ENCODE assay signal across 8 mouse cellular contexts in the genomic region with DNA sequence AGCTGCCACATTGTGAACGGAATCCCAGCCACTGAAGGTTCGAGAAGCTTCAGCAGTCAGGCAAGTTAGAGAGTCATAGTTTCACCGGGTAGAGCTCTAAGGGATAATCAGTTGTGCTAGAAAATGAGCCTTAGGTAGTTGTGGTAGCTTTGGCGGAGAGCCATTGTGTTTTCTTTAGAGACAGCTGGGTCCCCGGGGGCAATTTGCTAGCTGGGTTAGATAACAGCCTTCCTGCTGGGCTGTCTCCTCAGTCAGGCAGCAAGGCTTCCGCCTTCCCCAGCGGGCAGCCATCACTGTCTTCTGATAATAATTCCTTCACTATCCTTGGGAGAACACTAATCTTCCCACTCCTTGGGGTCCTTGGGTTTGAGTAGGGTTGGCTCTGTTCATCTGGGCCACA.
DNase-seq lines count a peak whose midpoint lies in the region; ATAC-seq and TF ChIP-seq lines count a peak whose summit lies in the region.
"Had no signal": no experiment of that assay in that cellular context is flagged by ENCODE, and none has a peak within 500 bp of the region (broad histone marks: within the 10 kb centered on the region; RNA-seq: fewer than 3 reads in every experiment).

No protein-coding gene starts in this region.

- no peak for DNase-seq in heart, adult 9 months (ENCODE audit: low spot score in 2 of 2)
- DNase-seq in limb, embryonic 14.5 days (ENCODE audit: low spot score) = peak; percentile 7
- DNase-seq in limb, embryonic 10.5 days (ENCODE audit: low spot score) = no peak
- DNase-seq in brain, embryonic 14.5 days (ENCODE audit: low read depth) = peak; percentile 70
- peak; percentile 45 for DNase-seq in retina, embryonic 14.5 days (ENCODE audit: low spot score)
- DNase-seq in layer of hippocampus, adult 9-10 months (ENCODE audit: low spot score) = no peak

- TF ChIP-seq POLR2A in limb, embryonic 14.5 days (IDR thresholded peaks at IDR 0.05; ENCODE audit: borderline replicate concordance, extremely low read depth, insufficient read depth, insufficient read length) = no peak
- no peak for TF ChIP-seq POLR2A in brain, embryonic 14.5 days (IDR thresholded peaks at IDR 0.05; ENCODE audit: borderline replicate concordance, extremely low read depth, insufficient read depth, insufficient read length, poor library complexity, severe bottlenecking)

- no peak for ATAC-seq in heart, embryonic 14.5 days (ENCODE audit: insufficient number of reproducible peaks, insufficient read depth, low FRiP score, low read depth)
- no peak for ATAC-seq in limb, embryonic 14.5 days (ENCODE audit: low FRiP score, low read depth)

- H3K4me3 ChIP-seq in heart, embryonic 14.5 days (ENCODE audit: control insufficient read depth in 1 of 2, insufficient read depth in 1 of 2, low read depth in 1 of 2, low read length in 2 of 2) = no peak overlapping the region
- H3K4me3 ChIP-seq in limb, embryonic 14.5 days (replicated peaks; ENCODE audit: low read length) = no peak overlapping the region
- H3K4me3 ChIP-seq in limb, embryonic 10.5 days = no peak overlapping the region
- H3K4me3 ChIP-seq: erythroblast, embryonic 14.5 days had no signal

- no peaks in the 10 kb centered on the region for H3K27me3 ChIP-seq in heart, embryonic 14.5 days (ENCODE audit: control insufficient read depth, insufficient read depth, low read length)
- peaks cover 11% of the 10 kb centered on the region for H3K27me3 ChIP-seq in limb, embryonic 14.5 days (ENCODE audit: control insufficient read depth, insufficient read depth, low read length)
- H3K27me3 ChIP-seq in limb, embryonic 10.5 days (ENCODE audit: low read depth, poor library complexity, severe bottlenecking) = peaks cover 15% of the 10 kb centered on the region

- no peak overlapping the region for H3K9ac ChIP-seq in heart, embryonic 14.5 days (ENCODE audit: low read length)
- H3K9ac ChIP-seq in limb, embryonic 14.5 days (ENCODE audit: low read depth, low read length, severe bottlenecking) = no peak overlapping the region

- peaks cover 5 to 7% of the 10 kb centered on the region in 2 experiments for H3K4me1 ChIP-seq in heart, embryonic 14.5 days (ENCODE audit: control insufficient read depth in 2 of 2, insufficient read depth in 2 of 2, low read length in 2 of 2)
- H3K4me1 ChIP-seq in limb, embryonic 14.5 days (ENCODE audit: control insufficient read depth, insufficient read depth, low read length) = peaks cover 6% of the 10 kb centered on the region; the same call in 1 of the 2 replicates
- peaks cover 38% of the 10 kb centered on the region for H3K4me1 ChIP-seq in limb, embryonic 10.5 days

- 1% methylated on average over 7 of the region's 7 CpGs for WGBS in heart, embryonic 14.5 days
- 14% methylated on average over 7 of the region's 7 CpGs for WGBS in limb, embryonic 14.5 days
- 11% methylated on average over 7 of the region's 7 CpGs for WGBS in limb, embryonic 10.5 days

- no peak for TF ChIP-seq CTCF in brain, embryonic 14.5 days (IDR thresholded peaks at IDR 0.05; ENCODE audit: borderline replicate concordance, extremely low read depth, insufficient read depth, insufficient read length)

- no peak overlapping the region for H3K27ac ChIP-seq in heart, embryonic 14.5 days (replicated peaks in 1 of 2; ENCODE audit: control insufficient read depth in 1 of 2, insufficient read depth in 1 of 2, low read depth in 2 of 2, low read length in 2 of 2)
- H3K27ac ChIP-seq in limb, embryonic 14.5 days (replicated peaks; ENCODE audit: low read depth, low read length) = no peak overlapping the region
- H3K27ac ChIP-seq in limb, embryonic 10.5 days = no peak overlapping the region

- no peaks in the 10 kb centered on the region for H3K9me3 ChIP-seq in heart, embryonic 14.5 days (ENCODE audit: control insufficient read depth, low read length)
- H3K9me3 ChIP-seq in limb, embryonic 14.5 days (ENCODE audit: control insufficient read depth, low read length) = no peaks in the 10 kb centered on the region
- no peaks in the 10 kb centered on the region for H3K9me3 ChIP-seq in limb, embryonic 10.5 days (replicated peaks)

- peak overlapping the region; percentile 48 for H3K4me2 ChIP-seq in heart, embryonic 14.5 days (ENCODE audit: low read length)
- H3K4me2 ChIP-seq in limb, embryonic 14.5 days (replicated peaks; ENCODE audit: low read depth, low read length, severe bottlenecking) = no peak overlapping the region

- no peaks in the 10 kb centered on the region for H3K36me3 ChIP-seq in heart, embryonic 14.5 days (ENCODE audit: control insufficient read depth, insufficient read depth, low read length)
- H3K36me3 ChIP-seq in limb, embryonic 14.5 days (ENCODE audit: control insufficient read depth, insufficient read depth, low read length) = no peaks in the 10 kb centered on the region
- no peaks in the 10 kb centered on the region for H3K36me3 ChIP-seq in limb, embryonic 10.5 days

Comparison
In these comparisons a context has a peak if more than half of its experiments do, and no peak if none do; other contexts are left out.
1. DNase-seq: peak in limb, embryonic 14.5 days (single experiment), brain, embryonic 14.5 days (single experiment) and retina, embryonic 14.5 days (single experiment); none in heart, adult 9 months (0 of 2), limb, embryonic 10.5 days (single experiment) and layer of hippocampus, adult 9-10 months (single experiment).